Mouse (Mus musculus): Measurements from ENCODE around the gene Aplf. TPM values are rescaled to one million over a fixed set of nuclear protein-coding genes. Genes with fewer than 3 reads are reported as not detected.

Aplf gene
- total RNA-seq, 2 experiments from 2014 or later, result 43.4 to 71.8 TPM

Other genes with a start within 250 kb of the Aplf start
- not detected in 2 replicates for gene Bmp10, start 243.2 kb downstream of the Aplf start, total RNA-seq (2015; ENCODE audit: low replicate concordance)
- gene Bmp10, start 243.2 kb downstream of the Aplf start, total RNA-seq (2017; ENCODE audit: low replicate concordance), result not detected in 2 replicates
- 9.2 and 14.2 TPM in 2 replicates for gene Arhgap25, start 138.9 kb downstream of the Aplf start, total RNA-seq (2015; ENCODE audit: low replicate concordance)
- gene Arhgap25, start 138.9 kb downstream of the Aplf start, total RNA-seq (2017; ENCODE audit: low replicate concordance), result 8.2 and 19.2 TPM in 2 replicates
- 55.4 and 68.8 TPM in 2 replicates for gene Prokr1, start 81.5 kb downstream of the Aplf start, total RNA-seq (2015; ENCODE audit: low replicate concordance)
- gene Prokr1, start 81.5 kb downstream of the Aplf start, total RNA-seq (2017; ENCODE audit: low replicate concordance), result 54.9 and 57.6 TPM in 2 replicates
- gene Efcc1, start 58.7 kb upstream of the Aplf start, total RNA-seq (2015; ENCODE audit: low replicate concordance), result not detected in 2 replicates
- not detected in 2 replicates for gene Efcc1, start 58.7 kb upstream of the Aplf start, total RNA-seq (2017; ENCODE audit: low replicate concordance)
- 5.4 and 7.7 TPM in 2 replicates for gene Gp9, start 105.9 kb upstream of the Aplf start, total RNA-seq (2015; ENCODE audit: low replicate concordance)
- gene Gp9, start 105.9 kb upstream of the Aplf start, total RNA-seq (2017; ENCODE audit: low replicate concordance), result 4.9 and 5.6 TPM in 2 replicates
- gene Rab43, start 140.0 kb upstream of the Aplf start, total RNA-seq (2015; ENCODE audit: low replicate concordance), result 173 and 230 TPM in 2 replicates
- gene Rab43, start 140.0 kb upstream of the Aplf start, total RNA-seq (2017; ENCODE audit: low replicate concordance), result 219 and 239 TPM in 2 replicates
- 1.3 TPM in 2 replicates for gene Gm45140, start 163.6 kb upstream of the Aplf start, total RNA-seq (2015; ENCODE audit: low replicate concordance)
- gene Gm45140, start 163.6 kb upstream of the Aplf start, total RNA-seq (2017; ENCODE audit: low replicate concordance), result 12.8 and 18.0 TPM in 2 replicates
- 3.7 and 6.3 TPM in 2 replicates for gene Isy1, start 166.6 kb upstream of the Aplf start, total RNA-seq (2015; ENCODE audit: low replicate concordance)
- gene Isy1, start 166.6 kb upstream of the Aplf start, total RNA-seq (2017; ENCODE audit: low replicate concordance), result 3.5 and 5.0 TPM in 2 replicates
- 121 and 143 TPM in 2 replicates for gene Cnbp, start 178.9 kb upstream of the Aplf start, total RNA-seq (2015; ENCODE audit: low replicate concordance)
- 172 and 205 TPM in 2 replicates for gene Cnbp, start 178.9 kb upstream of the Aplf start, total RNA-seq (2017; ENCODE audit: low replicate concordance)
- gene Copg1, start 215.6 kb upstream of the Aplf start, total RNA-seq (2015; ENCODE audit: low replicate concordance), result 11.1 and 11.5 TPM in 2 replicates
- 14.5 and 20.5 TPM in 2 replicates for gene Copg1, start 215.6 kb upstream of the Aplf start, total RNA-seq (2017; ENCODE audit: low replicate concordance)
- gene Hmces, start 241.7 kb upstream of the Aplf start, total RNA-seq (2015; ENCODE audit: low replicate concordance), result 10.0 TPM in 2 replicates
- 7.8 and 8.6 TPM in 2 replicates for gene Hmces, start 241.7 kb upstream of the Aplf start, total RNA-seq (2017; ENCODE audit: low replicate concordance)